Mouse (Mus musculus) myocyte (in vitro differentiated cells): ENCODE measurements around the gene Olfr1044.

Experiments
- CEBPB ChIP-seq: IDR thresholded peaks from 2 replicates; pipeline ENCODE4 v1.6.1; 2011; ENCODE audit warnings: mild to moderate bottlenecking, moderate library complexity; ENCODE audit not compliant: poor library complexity, insufficient read depth, severe bottlenecking
- MAX ChIP-seq: IDR thresholded peaks from one replicate; pipeline ENCODE4 v1.6.1; 2011; ENCODE audit warnings: low read depth, mild to moderate bottlenecking, control low read depth
- MYOD1 ChIP-seq, 3 experiments: IDR thresholded peaks; one replicate each; pipeline ENCODE4 v1.6.1; 2011; ENCODE audit warnings: control low read depth in 2 of 3, low read depth in 2 of 3, mild to moderate bottlenecking in 2 of 3, moderate library complexity in 1 of 3; ENCODE audit not compliant: insufficient read length in 2 of 3, control insufficient read depth in 1 of 3
- POLR2A ChIP-seq: IDR thresholded peaks from one replicate; pipeline ENCODE4 v1.6.1; 2011; ENCODE audit warnings: low read depth, mild to moderate bottlenecking, control low read depth, moderate library complexity; ENCODE audit not compliant: insufficient read length
- USF1 ChIP-seq: IDR thresholded peaks from one replicate; pipeline ENCODE4 v1.6.1; 2011; ENCODE audit warnings: low read depth, mild to moderate bottlenecking, control low read depth, moderate library complexity

DNA sequence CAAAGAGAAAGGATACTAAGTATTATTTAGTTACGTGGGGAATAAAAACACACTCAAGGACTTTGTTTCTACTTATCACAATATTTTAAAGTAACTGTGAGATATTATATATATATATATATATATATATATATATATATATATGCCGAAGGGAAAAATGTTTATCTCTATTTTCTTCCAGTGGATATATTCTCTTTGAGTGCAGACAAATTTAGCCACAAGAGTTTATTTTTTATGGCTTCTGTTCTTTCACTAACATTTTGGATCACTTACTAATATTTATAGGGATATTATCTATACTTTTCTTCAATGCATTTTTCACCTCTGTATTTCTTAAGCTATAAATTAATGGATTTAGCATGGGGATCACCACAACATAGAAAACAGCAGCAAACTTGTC, 15.9 kb downstream of the Olfr1044 start, which contains the start of gene Olfr1042:
- no peak for TF ChIP-seq USF1
- no peak for TF ChIP-seq POLR2A
- no peak for TF ChIP-seq CEBPB
- no peak for TF ChIP-seq MYOD1 (IDR thresholded peaks at IDR 0.05; ENCODE audit: control insufficient read depth in 1 of 3, insufficient read length in 2 of 3, low read depth in 2 of 3)
- TF ChIP-seq MAX: no peak
